Mouse (Mus musculus): ENCODE results near the gene Svs6. TPM values are rescaled to one million over a fixed set of nuclear protein-coding genes. Genes with fewer than 3 reads are reported as not detected.
"Not testable (repeated sequence)": the region's sequence is repeated elsewhere in the genome, so short reads cannot be mapped to it uniquely, and the experiment has no call there.

Gene Svs6
- not detected for total RNA-seq (2021)

- DNase-seq (ENCODE audit: extremely low spot score in 1 of 2, low spot score in 2 of 2); intact Hi-C loops (cut with DNase I): not testable (repeated sequence)
Observed at GRCm38 (mm10) chr2:164316451-164316850, at the start of gene Svs6. TSS of gene Svs6 (plus strand) at chr2:164316751.

GRCm38 (mm10) chr2:164278359-164278758 lies 38.2 kb upstream of the Svs6 start, which contains the start of gene Svs4:
TSS of gene Svs4 (minus strand) at chr2:164278459.
- DNase-seq (ENCODE audit: extremely low spot score in 1 of 2, low spot score in 2 of 2) = no peak
- intact Hi-C loops (cut with DNase I) = no loop called here

GRCm38 (mm10) chr2:164288968-164289367 lies 27.6 kb upstream of the Svs6 start, which contains the start of gene Svs3a:
TSS of gene Svs3a (plus strand) at chr2:164289268.
- intact Hi-C loops (cut with DNase I) = not testable (repeated sequence)

DNA sequence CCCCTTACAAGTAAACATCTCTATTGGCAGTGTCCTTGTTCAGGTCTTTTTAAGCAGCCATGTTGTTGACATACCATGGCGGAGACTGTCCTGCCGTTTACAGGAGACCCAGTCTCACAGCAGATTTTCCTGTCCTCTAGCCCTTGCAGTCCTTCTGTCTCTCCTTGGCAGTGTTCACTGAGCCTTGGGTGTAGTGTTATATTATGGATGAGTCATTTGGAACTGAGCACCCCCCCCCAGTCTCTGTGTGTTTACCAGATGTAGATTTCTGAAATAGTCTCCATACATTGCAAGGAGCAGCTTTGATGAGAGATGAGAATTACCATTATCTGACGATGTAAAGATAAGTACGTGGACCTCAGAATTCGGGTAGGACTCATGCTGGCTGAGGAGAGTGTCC lies 4.0 kb upstream of the Svs6 start:
- DNase-seq (ENCODE audit: extremely low spot score in 1 of 2, low spot score in 2 of 2) = peak in 1 of 2 experiments; percentile 2

More at GRCm38 (mm10) chr2:164288968-164289367, 27.6 kb upstream of the Svs6 start, which contains the start of gene Svs3a:
- DNase-seq (ENCODE audit: extremely low spot score in 1 of 2, low spot score in 2 of 2) = not testable (repeated sequence)

GRCm38 (mm10) chr2:164315460-164315859 lies 1.1 kb upstream of the Svs6 start:
- DNase-seq (ENCODE audit: extremely low spot score in 1 of 2, low spot score in 2 of 2) = not testable (repeated sequence)

More for the DNA sequence above, 4.0 kb upstream of the Svs6 start:
- intact Hi-C loops (cut with DNase I) = no loop called here

DNA sequence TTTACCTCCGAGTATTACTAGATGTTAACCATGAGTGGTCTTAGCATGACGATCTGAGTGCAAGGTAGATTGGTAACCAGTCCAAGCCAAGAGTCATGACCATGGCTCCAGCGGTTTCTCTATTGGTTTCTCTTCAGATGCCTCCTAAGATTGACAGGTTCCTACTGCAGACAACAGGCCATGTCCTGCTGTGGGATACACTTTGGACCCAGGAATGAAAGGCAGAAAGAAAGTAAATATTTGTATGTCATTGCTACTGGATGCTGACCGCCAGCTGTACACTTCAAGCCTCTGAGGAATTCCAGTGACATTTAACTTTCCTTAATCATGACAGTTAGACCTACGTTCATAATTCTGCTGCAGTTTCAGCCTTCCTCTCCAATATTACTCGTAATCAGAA lies 4.4 kb downstream of the Svs6 start:
- intact Hi-C loops (cut with DNase I) = no loop called here
- DNase-seq (ENCODE audit: extremely low spot score in 1 of 2, low spot score in 2 of 2) = no peak

More at GRCm38 (mm10) chr2:164315460-164315859, 1.1 kb upstream of the Svs6 start:
- intact Hi-C loops (cut with DNase I) = not testable (repeated sequence)

- intact Hi-C loops (cut with DNase I); DNase-seq (ENCODE audit: extremely low spot score in 1 of 2, low spot score in 2 of 2): not testable (repeated sequence)
Observed at GRCm38 (mm10) chr2:164332440-164332839, 15.9 kb downstream of the Svs6 start, which contains the start of gene Svs5. TSS of gene Svs5 (plus strand) at chr2:164332740.

- intact Hi-C loops (cut with DNase I); DNase-seq (ENCODE audit: extremely low spot score in 1 of 2, low spot score in 2 of 2): not testable (repeated sequence)
Observed at GRCm38 (mm10) chr2:164343732-164344131, 27.2 kb downstream of the Svs6 start.

DNA sequence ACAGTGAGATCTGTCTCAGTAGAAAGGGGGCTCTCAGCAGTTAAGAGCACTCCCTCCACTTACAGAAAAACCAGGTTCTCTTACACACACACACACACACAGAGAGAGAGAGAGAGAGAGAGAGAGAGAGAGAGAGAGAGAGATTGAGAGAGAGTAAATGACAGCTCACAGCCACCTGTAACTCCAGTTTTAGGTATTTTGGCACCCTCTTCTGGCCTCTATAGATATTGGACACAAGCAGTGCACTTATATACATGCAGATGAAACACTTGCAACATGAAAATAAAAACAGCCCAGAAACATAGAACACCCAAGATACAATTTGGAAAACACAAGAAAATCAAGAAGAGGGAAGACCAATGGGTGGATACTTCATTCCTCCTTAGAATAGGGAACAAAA lies 31.1 kb downstream of the Svs6 start:
- DNase-seq (ENCODE audit: extremely low spot score in 1 of 2, low spot score in 2 of 2); intact Hi-C loops (cut with DNase I): not testable (repeated sequence)

DNA sequence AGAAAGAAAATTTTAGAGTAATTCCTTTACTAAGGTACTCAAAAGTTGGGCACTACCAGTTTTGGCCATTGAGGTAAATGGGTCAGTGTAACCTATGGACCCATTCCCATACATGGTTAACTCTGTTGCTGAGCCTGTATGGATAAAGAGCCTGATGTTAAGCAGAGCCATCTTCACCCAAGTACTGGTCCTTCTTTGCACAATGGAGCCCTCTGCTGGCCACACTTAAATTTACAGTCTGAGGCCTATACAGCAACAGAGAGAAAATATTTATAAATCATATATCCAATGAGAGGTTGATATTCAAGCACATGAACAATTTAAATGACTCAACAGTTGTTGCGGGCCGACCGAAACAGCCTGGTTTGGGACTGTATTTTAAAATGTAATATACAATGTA lies 32.4 kb downstream of the Svs6 start:
- DNase-seq (ENCODE audit: extremely low spot score in 1 of 2, low spot score in 2 of 2) = peak in 1 of 2 experiments; percentile 5
- intact Hi-C loops (cut with DNase I) = no loop called here

DNA sequence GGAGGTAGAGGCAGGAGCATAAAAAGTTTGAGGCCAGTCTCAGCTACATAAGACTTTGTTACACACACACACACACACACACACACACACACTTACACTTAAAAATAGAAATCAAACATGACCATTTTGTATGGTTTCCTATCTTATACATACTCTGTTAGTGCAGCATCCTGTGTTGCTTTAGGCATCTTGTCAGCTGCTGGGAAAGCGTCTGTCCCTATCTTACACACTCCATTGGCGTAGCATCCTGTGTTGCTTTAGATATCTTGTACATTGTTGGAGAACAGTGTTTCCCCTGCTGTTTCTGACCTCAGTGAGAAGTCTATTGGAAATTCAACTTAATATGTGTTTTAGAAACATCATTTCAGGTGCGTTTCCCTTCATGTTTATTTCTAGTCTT lies 36.1 kb downstream of the Svs6 start:
- intact Hi-C loops (cut with DNase I) = no loop called here

GRCm38 (mm10) chr2:164353356-164353755 lies 36.8 kb downstream of the Svs6 start:
- intact Hi-C loops (cut with DNase I) = no loop called here
- no peak for DNase-seq (ENCODE audit: extremely low spot score in 1 of 2, low spot score in 2 of 2)

More for the DNA sequence above, 36.1 kb downstream of the Svs6 start:
- no peak for DNase-seq (ENCODE audit: extremely low spot score in 1 of 2, low spot score in 2 of 2)

DNA sequence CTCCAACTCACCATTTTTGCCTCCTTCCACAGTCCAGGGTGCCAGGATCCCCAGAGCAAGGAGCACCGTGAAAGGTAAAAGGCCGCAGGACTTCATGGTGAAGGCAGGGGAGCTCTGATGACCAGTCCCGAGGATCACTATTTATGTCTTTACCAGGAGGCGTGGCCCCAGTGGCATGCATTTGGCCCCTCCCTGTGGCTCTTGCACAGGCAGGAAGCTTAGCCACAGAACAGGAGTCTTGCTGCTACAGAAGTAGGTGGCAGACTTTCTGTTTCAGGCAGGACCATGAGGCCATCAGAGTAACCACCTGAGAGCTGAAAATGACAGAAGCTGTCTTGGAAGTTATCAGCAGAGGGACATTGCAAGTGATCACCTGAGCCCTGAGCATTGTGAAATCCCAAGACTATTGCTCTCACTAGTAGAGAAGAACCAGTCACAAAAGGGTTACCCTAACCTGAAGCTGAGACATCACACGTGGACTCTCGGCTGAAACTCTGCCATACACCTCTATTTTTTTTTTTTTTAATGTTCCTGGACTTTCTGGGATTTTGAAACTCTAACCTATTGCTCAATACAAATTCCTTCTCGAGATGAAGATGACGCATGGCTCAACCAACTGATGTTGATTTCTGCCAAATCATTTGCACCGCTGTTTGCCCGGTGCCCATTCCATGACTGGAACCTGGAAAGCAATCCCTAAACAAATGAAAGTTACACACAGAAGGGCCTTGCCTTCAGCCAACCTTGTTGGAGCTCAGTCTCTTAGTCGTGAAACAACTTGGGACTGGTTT lies 39.8 kb downstream of the Svs6 start:
- intact Hi-C loops (cut with DNase I) = no loop called here
- no peak for DNase-seq (ENCODE audit: extremely low spot score in 1 of 2, low spot score in 2 of 2)

DNA sequence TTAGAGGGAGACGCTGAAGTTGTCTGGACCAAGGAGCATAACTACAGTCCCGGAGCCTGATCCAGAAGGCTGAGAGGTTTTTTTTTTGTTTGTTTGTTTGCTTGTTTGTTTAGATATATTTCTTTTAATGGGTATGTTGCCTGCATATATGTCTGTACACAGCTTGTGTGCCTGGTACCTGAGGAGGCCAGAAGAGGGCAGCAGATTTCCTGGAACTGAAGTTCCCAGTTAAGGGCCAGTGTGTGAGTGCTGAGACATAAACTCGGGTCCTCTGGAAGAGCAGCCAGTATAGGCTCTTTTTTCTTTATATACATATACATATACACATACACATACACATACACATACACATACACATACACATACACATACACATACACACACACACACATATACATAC lies 41.8 kb downstream of the Svs6 start:
- DNase-seq (ENCODE audit: extremely low spot score in 1 of 2, low spot score in 2 of 2) = no peak
- intact Hi-C loops (cut with DNase I) = no loop called here

DNA sequence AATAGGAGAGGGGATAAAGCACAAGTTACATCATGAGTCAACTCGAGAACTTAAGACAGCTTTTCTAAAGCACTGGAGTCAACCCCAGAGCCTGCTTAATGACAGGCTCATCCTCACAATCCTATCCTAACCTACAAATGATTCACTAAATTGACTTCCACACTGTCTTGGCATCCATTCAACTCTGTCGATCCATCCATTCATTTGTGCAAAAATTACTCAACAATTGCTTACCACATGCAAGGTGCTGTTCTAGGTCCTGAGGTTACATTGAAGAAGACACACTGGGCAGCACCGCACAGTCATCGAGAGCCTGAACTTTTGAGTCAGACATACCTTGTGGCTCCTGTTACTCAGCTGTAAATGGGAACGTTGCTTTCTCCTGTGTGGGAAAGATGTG lies 42.5 kb downstream of the Svs6 start:
- intact Hi-C loops (cut with DNase I) = no loop called here
- no peak for DNase-seq (ENCODE audit: extremely low spot score in 1 of 2, low spot score in 2 of 2)

DNA sequence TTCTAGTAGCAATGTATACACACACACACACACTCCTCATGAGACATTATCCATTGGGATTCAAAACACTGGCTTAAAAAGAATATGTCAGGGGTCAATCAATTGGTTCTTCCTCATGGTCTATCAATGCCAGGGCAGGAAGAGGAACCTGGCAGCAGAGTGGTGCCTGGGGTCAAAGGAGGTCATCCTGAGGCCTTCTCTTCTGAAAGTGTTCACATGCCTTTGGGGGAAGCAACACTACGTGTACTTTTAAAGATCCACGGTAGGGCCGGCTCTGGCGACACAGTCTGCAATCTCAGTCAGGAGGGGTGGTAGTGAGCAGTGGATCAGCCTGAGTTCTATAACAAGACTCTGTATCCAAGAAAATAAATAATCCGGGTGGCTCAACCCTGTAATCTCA lies 43.1 kb downstream of the Svs6 start:
- no peak for DNase-seq (ENCODE audit: extremely low spot score in 1 of 2, low spot score in 2 of 2)
- intact Hi-C loops (cut with DNase I) = no loop called here

GRCm38 (mm10) chr2:164360974-164361657 lies 44.6 kb downstream of the Svs6 start:
- intact Hi-C loops (cut with DNase I) = no loop called here
- DNase-seq (ENCODE audit: extremely low spot score in 1 of 2, low spot score in 2 of 2) = no peak

- no peak for DNase-seq (ENCODE audit: extremely low spot score in 1 of 2, low spot score in 2 of 2)
- intact Hi-C loops (cut with DNase I) = no loop called here
Observed at GRCm38 (mm10) chr2:164366947-164367346, 50.4 kb downstream of the Svs6 start.
